Mouse (Mus musculus) right cerebral cortex, adult 2 months (tissue): ENCODE measurements around the gene Top2a.

ENCODE experiments used
- DNase-seq, 2 experiments: peaks; one replicate each; pipeline ENCODE4 v3.0.0; 2021 to 2022; ENCODE audit warnings: low spot score in 2 of 2

Gene Top2a

DNA sequence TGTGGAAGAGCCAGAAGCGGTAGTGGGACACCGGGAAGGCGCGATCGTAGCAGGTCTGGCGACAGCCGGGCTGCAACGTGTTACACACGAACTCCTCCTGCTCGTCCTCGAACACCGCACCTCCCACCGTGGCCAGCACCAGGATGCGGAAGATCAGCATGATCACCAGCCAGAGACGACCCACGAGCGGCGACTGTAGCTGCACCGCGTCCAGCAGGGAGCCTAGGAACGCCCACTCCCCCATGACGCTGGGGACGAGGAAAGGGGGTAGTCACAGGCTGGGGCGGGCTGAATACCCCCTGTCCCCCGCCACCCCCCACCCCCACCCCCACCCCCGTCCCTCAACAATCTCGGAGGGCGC is 41.2 kb downstream of the Top2a start, which contains the start of gene Gjd3:
Gene Gjd3 (minus strand): TSS at position 244 of the 361 bp plus-strand sequence.
- DNase-seq: no peak

DNA sequence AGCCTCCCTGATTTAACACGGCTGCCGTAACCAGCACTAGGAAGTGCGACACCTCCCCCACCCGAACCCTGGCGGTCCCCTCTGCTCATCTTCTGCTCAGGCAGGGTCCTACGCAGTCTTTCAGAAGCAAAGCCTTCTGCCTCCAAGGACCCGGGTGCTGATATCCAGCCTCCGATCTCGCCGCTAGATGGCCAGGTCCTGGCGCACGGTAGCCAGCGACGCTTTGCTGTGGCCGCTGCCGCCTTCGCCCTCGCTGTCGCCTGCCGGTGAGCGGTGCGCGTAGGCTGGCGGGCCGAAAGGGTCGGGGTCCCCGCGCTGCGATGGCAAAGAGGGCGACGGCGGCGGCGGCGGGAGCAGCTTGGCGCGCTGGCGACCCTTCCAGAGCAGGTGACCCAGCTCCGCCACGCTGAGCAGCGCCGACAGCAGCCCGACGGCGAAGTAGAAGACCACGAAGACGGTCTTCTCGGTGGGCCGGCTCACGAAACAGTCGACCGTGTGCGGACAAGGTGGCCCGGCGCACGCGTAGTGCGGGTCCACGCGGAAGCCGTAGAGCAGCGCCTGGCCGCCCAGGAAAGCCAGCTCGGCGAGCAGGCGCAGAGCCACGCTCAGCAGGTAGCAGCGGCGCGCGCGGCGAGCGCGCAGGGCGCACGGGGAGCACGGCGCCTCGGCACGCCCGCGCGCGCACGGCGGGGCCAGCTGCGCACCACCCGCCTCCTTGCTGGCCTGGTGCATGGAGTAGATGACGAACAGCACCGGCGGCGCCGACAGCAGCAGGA is 41.8 kb downstream of the Top2a start:
- DNase-seq: peak in 1 of 2 experiments; percentile 67

DNA sequence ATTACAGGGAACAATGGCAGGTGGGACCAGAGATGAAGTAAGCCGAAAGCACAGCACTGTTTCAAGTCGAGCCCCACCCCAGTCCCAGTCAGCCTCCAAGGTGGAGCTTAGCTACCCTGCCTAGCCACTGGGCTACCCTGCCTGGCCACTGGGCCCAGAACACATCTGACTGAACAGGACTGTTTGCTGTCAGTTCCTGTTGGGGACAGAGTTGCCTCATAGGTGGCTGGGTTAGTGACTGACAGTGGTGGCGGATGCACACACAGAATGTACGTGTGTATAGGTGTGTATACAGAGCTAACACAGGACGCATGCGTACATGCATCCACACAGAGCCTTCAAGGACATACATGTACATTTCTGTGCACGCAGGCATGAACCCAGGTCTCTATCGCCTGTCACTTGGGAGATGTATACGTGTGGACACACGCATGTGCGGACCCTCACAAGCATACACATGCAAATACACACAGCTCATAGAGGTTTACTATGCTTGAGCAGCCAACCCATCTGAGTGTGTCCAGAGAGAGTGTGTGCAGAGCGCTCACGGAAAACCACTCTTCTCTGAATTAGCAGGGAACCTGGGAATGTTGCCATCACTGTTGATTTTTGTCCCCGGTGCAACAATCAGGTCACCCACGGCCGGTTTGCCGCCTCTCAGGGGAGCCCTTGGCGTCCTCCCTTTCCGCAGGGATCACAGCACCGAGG is 42.5 kb downstream of the Top2a start:
- DNase-seq: no peak

DNA sequence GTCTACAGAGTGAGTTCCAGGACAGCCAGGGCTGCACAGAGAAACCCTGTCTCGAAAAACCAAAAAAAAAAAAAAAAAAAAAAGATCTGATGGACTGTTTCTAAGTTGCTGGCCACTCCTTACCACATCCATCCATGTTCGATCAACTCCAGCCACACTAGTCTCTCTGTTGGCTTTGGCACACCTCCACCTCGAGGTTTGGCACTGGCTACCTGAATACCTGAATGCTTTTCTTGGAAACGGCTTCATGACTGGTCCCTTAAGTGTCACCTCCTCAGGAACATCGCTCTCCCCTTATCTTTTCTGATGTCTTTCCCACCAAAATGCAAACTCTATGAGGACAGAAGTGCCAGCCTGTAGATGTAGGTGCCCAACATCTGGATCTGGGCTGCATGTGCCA is 44.6 kb downstream of the Top2a start:
- no peak for DNase-seq

DNA sequence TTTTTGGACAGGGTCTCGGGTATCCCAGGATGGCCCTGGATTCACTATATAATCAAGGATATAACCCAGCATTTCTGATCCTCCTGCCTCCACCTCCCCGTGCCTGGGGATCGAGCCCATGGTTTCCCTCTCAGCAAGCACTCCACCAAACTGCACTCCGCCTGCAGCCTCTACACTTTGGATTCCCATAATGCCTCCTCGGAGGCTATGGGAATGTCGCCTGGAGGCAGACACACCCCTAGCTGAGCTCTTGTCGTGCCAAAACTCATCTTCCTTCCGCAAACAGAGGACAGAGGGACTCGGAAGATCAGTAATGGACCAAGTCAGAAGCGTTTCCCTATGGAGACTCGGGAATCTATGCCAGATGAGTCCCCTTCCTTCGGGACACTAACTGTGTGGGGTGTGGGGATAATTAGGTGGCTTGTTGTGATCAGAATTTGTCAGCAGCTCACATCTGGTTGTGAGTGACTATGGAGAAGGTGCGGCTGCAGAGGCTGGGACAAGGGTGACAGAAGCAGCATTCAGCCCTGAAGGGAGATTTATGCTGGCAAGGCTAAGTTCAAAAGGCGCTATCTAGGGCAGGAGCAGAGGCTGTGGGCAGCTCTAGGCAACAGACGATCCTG is 45.4 kb downstream of the Top2a start:
- DNase-seq: no peak

DNA sequence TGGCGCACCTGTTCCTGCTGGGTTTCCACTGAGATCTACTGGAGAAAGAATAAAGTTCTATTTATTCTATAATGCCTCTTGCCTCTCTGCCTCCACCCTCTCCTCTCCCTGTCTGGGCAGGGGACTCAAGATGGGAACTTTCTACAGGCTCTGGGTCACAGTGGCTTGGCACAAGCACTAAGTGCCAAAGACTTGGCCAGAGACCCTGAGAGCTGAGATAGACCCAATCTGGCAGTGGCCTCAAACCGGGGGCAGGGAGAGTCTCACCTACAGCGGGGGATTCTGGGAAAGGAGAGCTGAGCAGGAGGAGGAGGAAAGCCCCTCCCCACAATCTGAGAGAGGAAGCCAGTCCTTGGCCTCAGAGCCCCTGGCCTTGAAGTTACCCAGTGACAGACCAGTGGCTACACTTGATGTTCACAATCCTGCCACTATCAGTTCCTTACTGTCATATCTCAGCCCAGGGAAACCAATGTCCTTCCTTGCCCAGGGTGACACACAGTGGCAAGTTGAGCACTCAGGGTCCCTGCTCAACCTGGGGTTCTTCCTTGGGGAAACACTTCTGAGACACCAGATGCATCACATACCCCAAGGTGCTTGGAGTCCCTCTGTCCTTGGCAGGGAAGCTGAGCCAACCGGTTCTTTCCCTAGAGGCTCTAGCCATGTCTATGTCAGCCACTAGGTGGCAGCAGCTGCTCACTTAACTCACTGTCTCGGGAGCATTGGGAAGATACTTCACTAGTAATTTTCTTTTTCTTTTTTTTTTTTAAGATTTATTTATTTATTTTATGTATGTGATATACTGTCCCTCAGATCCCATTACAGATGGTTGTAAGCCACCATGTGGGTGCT is 48.9 kb downstream of the Top2a start:
- DNase-seq: peak; percentile 88 to 92

DNA sequence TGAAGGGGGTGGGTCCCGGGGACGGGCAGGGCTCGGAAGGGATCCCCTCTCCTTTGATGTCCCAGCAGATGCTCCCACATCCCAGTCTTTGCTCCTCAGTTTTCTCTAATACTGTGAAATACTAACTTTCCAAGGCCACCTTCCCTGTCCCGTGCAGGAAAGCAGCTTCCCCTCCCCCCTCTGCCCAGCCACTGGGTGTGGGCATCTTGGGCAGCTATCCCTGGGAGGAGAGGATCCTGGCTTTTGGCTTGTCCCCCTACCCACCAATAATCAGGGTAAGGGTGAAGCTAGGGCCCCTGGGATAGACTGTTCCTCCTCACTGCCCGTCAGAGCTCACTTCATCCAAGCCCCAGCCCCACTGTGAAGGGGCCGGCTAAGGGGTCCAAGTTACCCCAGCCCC is 49.8 kb downstream of the Top2a start:
- DNase-seq: no peak

DNA sequence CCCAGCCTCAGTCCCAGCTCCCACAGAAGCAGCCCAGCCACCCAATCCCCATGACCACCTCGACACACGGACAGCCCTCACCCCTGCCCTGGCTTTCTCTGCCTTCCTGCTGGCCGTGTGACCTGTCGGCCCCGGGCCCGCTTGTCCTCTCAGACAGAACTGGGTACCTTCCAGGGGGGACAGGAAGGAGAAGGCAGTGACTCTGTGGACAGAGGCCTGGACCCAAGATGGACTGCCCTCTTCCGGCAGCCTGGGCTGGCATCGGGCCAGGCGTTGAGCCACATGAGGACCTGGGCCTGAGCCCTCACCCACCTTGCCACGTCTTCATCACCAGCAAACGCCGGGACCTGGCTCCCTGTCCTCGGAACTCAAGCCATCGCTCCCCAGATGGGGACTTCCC is 50.4 kb downstream of the Top2a start:
- DNase-seq: no peak

DNA sequence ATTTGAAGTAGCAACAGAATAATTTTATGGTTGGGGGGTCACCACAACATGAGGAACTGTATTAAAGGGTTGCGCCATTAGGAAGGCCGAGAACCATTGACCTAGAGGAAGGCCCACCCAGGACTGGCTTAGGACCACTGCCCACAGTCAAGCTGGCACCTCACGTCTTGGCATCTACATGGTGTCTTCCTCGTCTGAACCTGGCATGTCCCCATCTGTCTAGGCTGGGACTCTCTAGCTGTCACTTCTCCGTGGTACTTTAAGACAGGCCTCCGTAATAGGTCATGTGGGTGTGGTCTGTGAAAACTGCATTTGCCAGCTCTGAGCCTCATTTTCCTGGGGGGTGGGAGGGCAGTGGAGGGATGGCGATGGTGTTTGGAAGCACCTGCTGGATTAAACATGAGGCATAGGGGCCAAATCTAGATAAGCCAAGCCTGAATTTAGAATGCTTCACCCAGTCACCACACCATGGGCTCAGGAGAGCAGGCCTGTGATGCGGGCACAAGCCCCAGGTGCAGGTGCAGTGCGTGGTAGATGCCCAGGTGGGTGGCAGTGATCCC is 51.1 kb downstream of the Top2a start:
- no peak for DNase-seq

DNA sequence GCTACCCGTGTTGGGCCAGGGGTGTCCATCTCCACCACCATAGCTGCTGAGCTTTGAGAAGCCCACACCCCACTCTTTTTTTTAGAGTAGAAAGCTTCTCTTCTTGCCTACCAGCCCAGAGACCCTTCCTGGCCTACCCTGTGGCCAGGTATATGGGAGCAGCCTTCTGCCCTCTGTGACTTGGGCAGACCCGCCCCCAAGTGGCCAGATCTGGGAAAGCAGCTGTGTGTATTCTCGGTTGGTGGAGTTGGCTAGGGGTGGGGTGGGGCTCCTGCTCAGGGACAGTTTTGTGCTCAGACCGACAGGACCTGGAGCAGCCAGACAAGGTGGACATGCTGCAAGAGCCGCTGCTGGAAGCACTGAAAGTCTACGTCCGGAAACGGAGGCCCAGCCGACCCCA is 51.8 kb downstream of the Top2a start:
- DNase-seq: peak; percentile 84 to 88

DNA sequence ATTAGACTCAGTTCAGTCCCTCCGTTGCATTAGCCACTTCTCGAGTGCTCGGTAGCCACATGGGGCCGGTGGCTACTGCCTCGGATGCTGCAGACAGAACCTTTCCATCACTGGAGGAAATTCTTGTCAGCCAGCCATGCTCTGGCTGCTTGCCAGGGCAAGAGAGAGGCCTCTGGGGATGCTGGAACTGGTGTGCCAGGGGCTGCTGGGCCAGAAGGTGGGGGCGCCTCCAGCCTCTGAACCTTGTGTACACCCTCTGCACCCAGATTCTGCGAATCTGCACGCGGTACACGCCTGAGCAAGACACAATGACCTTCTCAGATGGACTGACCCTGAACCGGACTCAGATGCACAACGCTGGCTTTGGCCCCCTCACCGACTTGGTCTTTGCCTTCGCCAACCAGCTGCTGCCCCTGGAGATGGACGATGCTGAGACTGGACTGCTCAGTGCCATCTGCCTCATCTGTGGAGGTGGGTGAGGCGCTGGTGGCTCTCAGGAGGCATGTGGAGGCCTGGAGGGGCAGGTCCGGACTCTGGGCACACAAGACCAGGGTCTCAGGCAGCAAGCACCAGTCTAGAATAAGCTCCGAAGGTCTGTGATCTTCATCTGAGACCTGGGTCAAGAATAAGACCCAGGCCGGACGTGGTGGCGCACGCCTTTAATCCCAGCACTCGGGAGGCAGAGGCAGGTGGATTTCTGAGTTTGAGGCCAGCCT is 52.5 kb downstream of the Top2a start:
- no peak for DNase-seq

DNA sequence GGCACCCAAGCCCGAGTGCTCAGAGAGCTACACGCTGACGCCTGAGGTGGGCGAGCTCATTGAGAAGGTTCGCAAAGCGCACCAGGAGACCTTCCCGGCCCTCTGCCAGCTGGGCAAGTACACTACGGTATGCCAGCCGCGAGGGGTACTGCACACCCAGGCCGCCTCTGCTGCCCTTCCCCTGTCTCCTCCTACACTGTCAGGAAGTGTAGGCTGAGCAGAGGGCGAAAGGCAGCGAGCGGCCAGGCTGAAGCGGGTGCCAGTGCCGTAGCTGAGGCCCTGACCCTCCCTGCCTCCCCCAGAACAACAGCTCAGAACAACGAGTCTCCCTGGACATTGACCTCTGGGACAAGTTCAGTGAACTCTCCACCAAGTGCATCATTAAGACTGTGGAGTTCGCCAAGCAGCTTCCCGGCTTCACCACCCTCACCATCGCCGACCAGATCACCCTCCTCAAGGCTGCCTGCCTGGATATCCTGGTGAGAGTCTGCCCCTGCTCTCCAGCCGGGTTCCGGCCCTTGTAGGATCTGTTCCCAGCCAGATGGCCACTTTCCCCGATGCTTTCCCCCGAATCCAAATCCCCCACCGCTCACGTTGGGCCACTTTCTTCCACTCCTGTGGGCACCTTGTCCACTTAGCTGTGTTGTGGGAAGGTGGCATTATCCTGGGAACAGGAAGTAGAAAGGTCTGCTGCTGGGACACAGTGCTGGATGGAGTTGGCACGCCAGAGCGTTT is 53.6 kb downstream of the Top2a start:
- no peak for DNase-seq

DNA sequence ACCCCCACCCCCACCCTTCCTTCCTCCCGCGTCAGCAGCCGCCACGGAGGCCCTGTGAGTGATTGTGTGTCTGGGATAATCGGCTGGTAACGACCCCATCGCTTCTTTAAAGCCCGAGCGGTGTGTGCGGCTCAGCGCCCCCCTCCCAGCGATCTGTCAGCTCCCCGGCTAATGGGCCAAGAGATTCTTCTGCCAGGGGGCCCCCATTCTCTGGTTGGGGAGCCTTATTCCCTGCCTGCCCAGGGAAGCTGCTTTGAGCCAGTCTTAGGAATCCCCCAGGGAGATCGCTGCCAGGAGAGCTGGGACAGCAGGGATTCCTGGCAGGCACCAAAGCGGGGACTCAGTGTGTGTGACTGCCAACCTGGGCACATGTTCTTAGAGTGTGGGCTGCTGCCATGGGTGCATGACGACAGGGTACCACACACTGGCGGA is 54.5 kb downstream of the Top2a start:
- DNase-seq: peak; percentile 67 to 75

DNA sequence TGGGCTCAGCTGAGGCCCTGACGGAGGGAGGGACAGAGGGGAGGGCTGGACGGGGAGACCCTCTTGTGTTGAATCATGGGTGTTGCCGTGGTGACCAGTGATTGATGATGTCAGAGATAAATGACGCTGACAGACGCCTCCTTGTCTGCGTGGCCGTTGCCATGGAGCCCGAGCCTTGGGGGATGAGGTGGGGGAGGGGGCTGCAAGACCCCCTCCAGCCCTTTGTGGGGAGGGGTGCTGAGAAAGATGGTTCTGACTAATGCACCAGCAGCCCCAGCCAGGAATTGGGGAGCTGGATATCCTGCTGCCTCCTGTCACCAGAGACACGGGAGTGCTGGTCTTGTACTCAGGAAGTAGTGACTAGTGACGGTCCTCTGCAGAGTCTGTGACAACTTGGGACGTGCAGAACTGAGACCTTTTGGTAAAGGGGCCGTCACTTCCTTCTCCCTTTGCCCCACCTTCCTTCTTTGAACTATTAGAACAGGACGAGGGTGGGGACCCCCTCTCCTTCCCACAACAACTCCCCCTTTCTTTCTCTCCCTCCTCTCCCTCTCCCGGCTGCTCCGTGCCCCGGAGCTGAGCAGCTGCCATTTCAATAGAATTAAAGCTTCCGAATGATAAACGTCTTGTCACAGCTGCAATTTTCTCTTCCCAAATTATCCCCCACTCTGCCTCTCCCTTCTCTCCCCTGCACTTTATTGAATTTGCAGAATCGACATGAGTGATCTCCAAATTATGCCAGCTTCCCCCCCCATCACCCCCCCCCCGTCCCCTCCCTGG is 55.1 kb downstream of the Top2a start:
- DNase-seq: no peak

DNA sequence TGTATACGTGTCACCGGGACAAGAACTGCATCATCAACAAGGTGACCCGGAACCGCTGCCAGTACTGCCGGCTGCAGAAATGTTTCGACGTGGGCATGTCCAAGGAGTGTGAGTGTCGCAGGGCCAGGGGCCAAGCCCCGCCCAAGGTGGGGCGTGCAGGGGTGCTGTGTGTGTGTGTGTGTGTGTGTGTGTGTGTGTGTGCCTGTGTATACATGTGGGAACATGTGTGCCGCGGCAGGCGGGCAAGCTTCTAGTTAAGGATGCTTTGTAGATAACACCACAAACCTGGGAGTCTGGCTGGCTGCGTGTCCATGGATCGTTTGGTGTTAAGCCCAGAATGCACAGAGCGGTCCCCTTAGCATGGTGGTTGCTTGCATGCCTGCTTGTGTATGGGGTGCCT is 55.9 kb downstream of the Top2a start:
- no peak for DNase-seq

DNA sequence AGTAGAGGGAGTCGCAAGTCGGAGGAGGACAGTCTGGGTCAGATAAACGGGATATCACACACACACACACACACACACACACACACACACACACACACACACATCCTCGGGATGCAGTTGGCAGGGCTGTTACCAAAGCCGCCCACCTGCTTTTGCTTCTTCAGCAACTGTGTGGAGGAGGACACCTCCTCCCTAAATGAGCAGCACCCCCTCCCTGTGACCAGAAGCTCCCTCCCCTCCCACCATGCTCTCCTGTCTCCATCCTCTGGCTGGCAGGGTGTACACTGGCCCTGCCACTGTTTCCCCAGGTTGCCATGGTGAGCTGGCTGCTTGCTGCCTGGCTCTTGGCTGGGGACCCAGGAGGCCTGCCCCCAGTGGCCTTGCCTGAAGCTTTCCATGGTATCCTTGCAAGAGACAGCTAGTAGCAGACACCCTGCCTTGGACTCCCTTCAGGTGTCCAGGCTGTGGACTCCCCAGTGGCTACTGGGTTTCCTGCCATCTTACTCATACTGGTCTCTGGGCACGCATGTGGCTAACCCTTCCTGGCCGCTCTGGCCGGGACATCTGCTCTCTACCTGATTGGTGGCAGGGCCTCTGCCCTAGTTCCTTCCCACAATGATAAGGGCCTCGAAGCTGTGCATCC is 57.4 kb downstream of the Top2a start:
- peak; percentile 63 to 71 for DNase-seq

DNA sequence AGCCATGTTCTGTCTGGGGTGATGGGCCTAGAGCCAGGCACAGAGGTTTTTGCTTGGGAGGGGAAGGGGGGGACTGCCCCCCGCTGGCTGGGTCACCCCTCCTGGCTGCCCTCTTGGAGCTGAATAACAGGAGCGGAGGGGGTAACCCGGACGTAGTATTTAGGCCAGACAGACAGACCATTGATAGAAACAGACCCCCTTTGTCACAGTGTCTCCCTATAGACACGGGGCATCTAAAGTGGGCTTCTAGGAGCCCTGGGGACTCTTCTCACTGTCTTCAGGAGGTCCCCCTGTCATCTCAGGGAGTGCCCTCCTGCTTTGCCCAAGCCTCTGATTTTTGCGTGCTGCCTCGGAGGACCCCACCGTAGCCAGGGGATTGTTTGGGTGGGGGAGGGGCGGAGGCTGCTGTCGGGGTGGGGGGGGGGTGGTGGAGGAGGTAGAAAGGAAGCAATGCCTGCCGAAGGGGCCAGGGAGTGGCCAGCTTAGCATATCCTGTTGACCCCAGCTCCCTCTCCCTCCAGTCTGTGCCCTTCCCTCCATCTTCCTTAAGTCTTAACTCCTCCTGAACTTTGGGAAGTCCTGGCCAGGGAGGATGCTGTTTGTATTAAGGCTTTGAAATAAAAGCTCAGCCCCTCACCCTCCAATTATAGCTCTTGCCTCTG is 58.4 kb downstream of the Top2a start:
- DNase-seq: no peak

DNA sequence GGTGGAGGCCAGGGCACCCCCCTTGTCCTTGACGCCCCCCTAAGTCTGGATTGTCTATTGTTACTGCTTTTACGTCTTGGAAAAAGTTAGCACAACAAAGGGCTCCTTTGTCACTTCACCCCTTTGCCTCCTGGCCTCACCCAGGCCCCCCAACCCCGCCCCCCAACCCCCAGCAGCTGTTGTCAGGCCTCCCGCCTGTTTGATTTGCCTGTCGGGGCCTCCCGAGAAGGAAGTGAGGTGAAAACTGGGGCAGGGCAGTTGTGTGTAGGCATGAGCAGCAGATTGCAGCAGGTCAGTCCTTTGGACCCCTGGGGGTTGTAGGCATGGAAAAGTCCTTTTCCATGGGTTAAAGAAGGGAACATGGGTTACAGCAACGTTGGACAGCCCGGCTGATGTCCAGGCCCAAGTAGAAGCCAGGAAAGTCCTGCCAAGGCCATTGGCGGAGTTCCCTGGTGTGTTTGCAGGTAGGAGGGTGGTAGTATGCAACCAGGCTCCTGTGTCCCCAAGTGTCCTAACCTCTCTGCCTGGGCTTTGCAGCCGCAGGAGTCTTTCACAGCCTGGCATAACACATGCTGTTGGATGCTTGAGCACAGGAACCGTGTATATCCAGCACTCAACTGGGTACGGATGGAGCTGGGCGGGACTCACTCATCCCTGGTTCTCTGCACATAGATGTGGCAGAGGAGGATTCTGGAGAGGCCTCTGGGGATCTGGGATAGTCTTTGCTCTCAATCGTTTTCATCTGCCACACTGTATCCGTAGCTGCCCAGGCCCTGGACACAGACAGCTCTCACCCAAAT is 59.2 kb downstream of the Top2a start:
- no peak for DNase-seq
